Mouse (Mus musculus) thymus, adult 2 months (tissue): ENCODE results near the gene Psmd11. TPM values are rescaled to one million over a fixed set of nuclear protein-coding genes. Genes with fewer than 3 reads are reported as not detected.

Experiments used
- DNase-seq: peaks from one replicate; pipeline ENCODE4 v3.0.0; 2021
- H3K27ac ChIP-seq: fragments of 200-500 bp; 2 replicates; pipeline ENCODE4 v1.5.1; 2012; ENCODE audit warnings: low read length, control low read depth; ENCODE audit not compliant: control insufficient read depth, insufficient read depth
- H3K27me3 ChIP-seq: fragments of 200-500 bp; 2 replicates; pipeline ENCODE4 v1.6.1; 2012; ENCODE audit warnings: mild to moderate bottlenecking, low read length, moderate library complexity, mixed read lengths; ENCODE audit not compliant: control insufficient read depth, insufficient read depth
- H3K36me3 ChIP-seq: fragments of 200-500 bp; 2 replicates; pipeline ENCODE4 v1.6.1; 2012; ENCODE audit warnings: mild to moderate bottlenecking, low read length, moderate library complexity; ENCODE audit not compliant: control insufficient read depth, insufficient read depth
- H3K4me1 ChIP-seq: fragments of 200-500 bp; replicated peaks from 2 replicates; pipeline ENCODE4 v1.6.1; 2012; ENCODE audit warnings: low read length; ENCODE audit not compliant: control insufficient read depth, insufficient read depth
- H3K4me3 ChIP-seq: fragments of 200-500 bp; 2 replicates; pipeline ENCODE4 v1.5.1; 2012; ENCODE audit warnings: mild to moderate bottlenecking, low read length, control low read depth, moderate library complexity; ENCODE audit not compliant: control insufficient read depth, insufficient read depth
- CTCF ChIP-seq: fragments of 200-500 bp; IDR thresholded peaks from 2 replicates; pipeline ENCODE4 v1.5.1; 2012; ENCODE audit warnings: mild to moderate bottlenecking, control low read depth, low read length, moderate library complexity, borderline replicate concordance; ENCODE audit not compliant: control insufficient read depth, poor library complexity, insufficient read depth; ENCODE audit errors: extremely low read depth
- POLR2A ChIP-seq: fragments of 200-500 bp; IDR thresholded peaks from 2 replicates; pipeline ENCODE4 v1.6.1; 2012; ENCODE audit warnings: mild to moderate bottlenecking, low read length, control low read depth, moderate library complexity; ENCODE audit not compliant: control insufficient read depth, poor library complexity, insufficient read depth; ENCODE audit errors: extremely low read depth
- WGBS: fragments of 180-500 bp; shearing (Covaris S2); methylation state at CpG from one replicate; pipeline ENCODE4 v1.1.7; 2018; 5-methylcytosine and 5-hydroxymethylcytosine counted together
- polyA plus RNA-seq: library from polyadenylated mRNA; depleted of rRNA; stranded (reverse); fragments of >200 nt; gene quantifications from 2 replicates; pipeline ENCODE4 v1.2.3, GENCODE M21; 2012

The Psmd11 gene
- polyA plus RNA-seq, 1 experiment: 71.7 TPM

GRCm38 (mm10) chr11:80482921-80483320 is 54.5 kb downstream of the Psmd11 start:
- H3K27ac ChIP-seq: no peak overlapping the region
- no peak for DNase-seq
- H3K4me3 ChIP-seq: no peak overlapping the region
- 95% methylated on average over 7 of the region's 7 CpGs for whole genome bisulfite sequencing
- no peaks in the 10 kb centered on the region for H3K27me3 ChIP-seq
- H3K4me1 ChIP-seq: peaks cover 26% of the 10 kb centered on the region
- H3K36me3 ChIP-seq: no peaks in the 10 kb centered on the region
- no peak for TF ChIP-seq POLR2A
- no peak for TF ChIP-seq CTCF

- Histone ChIP-seq H3K4me3 (no peak overlapping the region), H3K27me3 (no peaks in the 10 kb centered on the region), H3K36me3 (no peaks in the 10 kb centered on the region), H3K4me1 (peaks cover 25% of the 10 kb centered on the region), H3K27ac (no peak overlapping the region)
- TF ChIP-seq CTCF (no peak), POLR2A (no peak)
- DNase-seq: no peak
- 91% methylated on average over 6 of the region's 6 CpGs for WGBS
Measured at GRCm38 (mm10) chr11:80483536-80484067, 55.2 kb downstream of the Psmd11 start.

DNA sequence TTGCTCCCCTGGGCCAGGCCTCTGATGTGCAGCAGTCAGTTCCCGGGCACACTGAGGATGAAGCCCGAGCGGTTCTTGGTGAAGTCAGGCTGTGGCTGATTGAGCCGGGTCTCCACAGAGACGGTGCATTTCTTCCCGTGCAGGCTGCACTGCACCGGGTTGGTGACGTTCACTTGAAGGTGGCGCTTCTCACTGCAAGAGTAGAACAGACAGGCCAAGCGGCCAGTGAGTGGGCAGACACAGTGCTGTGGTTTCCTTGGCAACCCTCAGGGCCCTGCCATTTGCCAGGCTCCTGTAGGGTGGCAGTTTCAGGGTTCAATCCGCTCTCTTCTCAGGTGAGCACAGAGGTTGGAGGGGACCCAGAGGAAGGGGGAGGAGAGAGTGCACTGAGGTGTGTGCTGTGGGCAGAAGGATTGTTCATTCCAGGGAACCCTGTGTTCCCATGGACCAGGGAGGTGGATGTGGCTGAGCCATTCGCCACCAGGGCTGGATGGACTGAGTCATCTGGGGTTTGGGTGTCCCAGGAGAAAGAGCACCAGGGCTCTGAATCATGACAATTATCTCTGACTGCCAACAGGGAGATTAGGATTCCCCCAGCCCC is 55.9 kb downstream of the Psmd11 start:
- H3K27me3 ChIP-seq: no peaks in the 10 kb centered on the region
- no peak for DNase-seq
- peaks cover 25% of the 10 kb centered on the region for H3K4me1 ChIP-seq
- TF ChIP-seq POLR2A (no peak), CTCF (no peak)
- H3K4me3 ChIP-seq: no peak overlapping the region
- H3K36me3 ChIP-seq: no peaks in the 10 kb centered on the region
- 87% methylated on average over 12 of the region's 12 CpGs for WGBS
- no peak overlapping the region for H3K27ac ChIP-seq

DNA sequence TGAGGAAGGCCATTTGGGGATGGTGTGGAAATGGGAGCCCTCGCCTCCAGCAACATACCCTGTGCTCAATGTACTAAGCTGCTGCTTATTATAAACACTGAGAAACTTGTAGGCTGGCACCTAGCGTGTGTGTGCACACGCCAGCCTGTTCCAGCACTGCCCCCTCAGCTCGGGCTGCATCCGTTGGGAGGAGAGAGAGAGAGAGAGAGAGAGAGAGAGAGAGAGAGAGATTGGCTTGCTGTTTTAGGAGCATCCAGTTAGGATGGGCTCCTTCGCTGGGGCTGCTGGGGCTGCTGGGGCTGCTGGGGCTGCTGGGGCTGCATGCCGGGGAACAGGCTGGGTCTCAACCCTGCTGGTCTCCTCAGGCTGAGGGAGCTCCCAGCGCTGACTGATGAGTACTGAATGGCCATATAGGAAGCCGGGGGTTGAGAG is 56.7 kb downstream of the Psmd11 start:
- H3K4me3 ChIP-seq: no peak overlapping the region
- no peaks in the 10 kb centered on the region for H3K36me3 ChIP-seq
- H3K27ac ChIP-seq: no peak overlapping the region
- 94% methylated on average over 9 of the region's 9 CpGs for WGBS
- no peak for DNase-seq
- H3K4me1 ChIP-seq: peaks cover 31% of the 10 kb centered on the region
- TF ChIP-seq POLR2A: no peak
- no peak for TF ChIP-seq CTCF
- no peaks in the 10 kb centered on the region for H3K27me3 ChIP-seq

DNA sequence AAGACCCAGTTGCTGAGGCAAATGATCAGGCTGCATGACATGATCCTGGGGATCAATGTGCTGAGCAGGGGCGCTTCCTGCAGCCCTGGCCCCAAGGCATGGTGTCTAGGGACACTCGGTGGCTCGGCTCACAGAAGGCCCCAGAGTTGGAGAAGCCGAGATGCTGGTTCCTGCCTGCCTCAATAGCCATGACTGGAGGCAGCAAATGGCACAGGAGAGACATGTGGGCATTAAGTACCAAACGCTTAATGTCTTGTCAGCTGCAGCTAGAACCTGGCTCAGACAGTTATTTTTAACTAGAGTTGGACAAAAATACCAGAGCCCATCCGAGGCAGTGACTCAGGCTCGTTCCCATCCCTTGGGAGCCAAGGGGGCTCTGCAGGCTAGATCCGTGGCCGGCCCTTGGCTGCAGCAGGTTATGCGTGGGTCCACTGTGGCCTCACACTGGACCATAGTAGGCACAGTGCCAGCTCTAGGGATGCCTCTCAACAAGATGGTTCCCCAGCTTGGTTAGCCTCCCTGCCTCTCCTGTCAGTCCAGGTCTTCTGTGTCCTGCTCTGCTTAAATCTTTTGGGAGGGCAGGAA is 57.3 kb downstream of the Psmd11 start:
- no peak overlapping the region for H3K27ac ChIP-seq
- DNase-seq: no peak
- H3K4me1 ChIP-seq: peaks cover 35% of the 10 kb centered on the region
- H3K36me3 ChIP-seq: no peaks in the 10 kb centered on the region
- no peak overlapping the region for H3K4me3 ChIP-seq
- TF ChIP-seq CTCF: no peak
- TF ChIP-seq POLR2A: no peak
- no peaks in the 10 kb centered on the region for H3K27me3 ChIP-seq
- WGBS: 95% methylated on average over 10 of the region's 10 CpGs

GRCm38 (mm10) chr11:80487904-80488587 is 59.6 kb downstream of the Psmd11 start:
- no peak overlapping the region for H3K27ac ChIP-seq
- H3K4me3 ChIP-seq: no peak overlapping the region
- no peaks in the 10 kb centered on the region for H3K36me3 ChIP-seq
- H3K27me3 ChIP-seq: no peaks in the 10 kb centered on the region
- 91% methylated on average over 15 of the region's 15 CpGs for WGBS
- H3K4me1 ChIP-seq: peaks cover 35% of the 10 kb centered on the region
- TF ChIP-seq POLR2A: no peak
- TF ChIP-seq CTCF: no peak
- no peak for DNase-seq
